In the genomic region with DNA sequence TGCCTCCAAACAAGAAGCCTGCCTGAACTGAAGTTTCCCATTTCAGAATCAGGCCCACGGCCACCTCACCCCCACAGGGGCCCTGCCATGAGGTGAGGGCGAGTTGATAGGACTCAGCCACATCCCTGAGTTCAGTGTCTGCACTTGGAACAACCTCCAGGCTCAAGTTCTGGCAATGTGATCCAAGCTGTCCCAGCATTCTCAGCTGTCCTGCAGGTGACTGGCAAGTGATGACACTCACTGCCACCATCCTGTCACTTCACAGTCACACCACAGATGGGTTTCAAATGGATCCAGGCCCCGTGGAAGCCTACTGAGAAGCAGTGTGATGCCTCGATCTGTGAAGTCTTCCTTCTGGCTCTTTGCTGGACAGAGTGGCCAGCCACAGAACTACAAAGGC, we compare ENCODE assay signal across 23 mouse cellular contexts. TPM values are rescaled to one million over a fixed set of nuclear protein-coding genes. Genes with fewer than 3 reads are reported as not detected.
A peak's percentile ranks its signal among the peaks of the same experiment; 100 is the strongest.
DNase-seq lines count a peak whose midpoint lies in the region; ATAC-seq and TF ChIP-seq lines count a peak whose summit lies in the region.
"Had no signal": no experiment of that assay in that cellular context is flagged by ENCODE, and none has a peak within 500 bp of the region (broad histone marks: within the 10 kb centered on the region; RNA-seq: fewer than 3 reads in every experiment).

No protein-coding gene starts in this region.

- H3K36me3 ChIP-seq in heart, adult 2 months (ENCODE audit: control insufficient read depth, insufficient read depth, low read length): no peaks in the 10 kb centered on the region; the same call in none of the 2 replicates
- no peaks in the 10 kb centered on the region for H3K36me3 ChIP-seq in kidney, adult 2 months (ENCODE audit: control insufficient read depth, insufficient read depth, low read length)
- no peaks in the 10 kb centered on the region for H3K36me3 ChIP-seq in heart, embryonic 16.5 days (ENCODE audit: control insufficient read depth, insufficient read depth)
- no peaks in the 10 kb centered on the region for H3K36me3 ChIP-seq in liver, postnatal 0 days (replicated peaks; ENCODE audit: insufficient read depth, low read length)
- H3K36me3 ChIP-seq in stomach, postnatal 0 days (ENCODE audit: control insufficient read depth, insufficient read depth, low read length): no peaks in the 10 kb centered on the region; the same call in 1 of the 2 replicates
- H3K36me3 ChIP-seq: forebrain, embryonic 10.5 days; hindbrain, embryonic 12.5 days; lung, embryonic 15.5 days; midbrain, embryonic 15.5 days; neural tube, embryonic 13.5 days had no signal

- TF ChIP-seq POLR2A in heart, adult 2 months (IDR thresholded peaks at IDR 0.05; ENCODE audit: insufficient read depth, low read depth, low read length): no peak
- no peak for TF ChIP-seq POLR2A in kidney, adult 2 months (IDR thresholded peaks at IDR 0.05; ENCODE audit: low read depth, low read length)

- H3K79me2 ChIP-seq in heart, adult 2 months (replicated peaks; ENCODE audit: control insufficient read depth, insufficient read depth, low read length): peaks cover 2% of the 10 kb centered on the region; the same call in 1 of the 2 replicates

- H3K4me2 ChIP-seq in heart, embryonic 16.5 days (ENCODE audit: low read depth, low read length): no peak overlapping the region; the same call in 1 of the 2 replicates
- no peak overlapping the region for H3K4me2 ChIP-seq in liver, postnatal 0 days (ENCODE audit: low read depth, low read length)
- H3K4me2 ChIP-seq in stomach, postnatal 0 days (replicated peaks; ENCODE audit: low read depth): no peak overlapping the region
- H3K4me2 ChIP-seq: hindbrain, embryonic 12.5 days; lung, embryonic 15.5 days; midbrain, embryonic 15.5 days; neural tube, embryonic 13.5 days had no signal

- peak; percentile 68; the same call in 1 of the 2 replicates for TF ChIP-seq EP300 in heart, adult 2 months (IDR thresholded peaks at IDR 0.05; ENCODE audit: insufficient read depth, low read depth, low read length)
- TF ChIP-seq EP300 in liver, postnatal 0 days (IDR thresholded peaks at IDR 0.05; ENCODE audit: low read depth): no peak
- TF ChIP-seq EP300 in stomach, postnatal 0 days (optimal IDR thresholded peaks at IDR 0.05): no peak

- H3K27me3 ChIP-seq in heart, adult 2 months (ENCODE audit: control insufficient read depth, insufficient read depth, low read length): no peaks in the 10 kb centered on the region
- H3K27me3 ChIP-seq in kidney, adult 2 months (replicated peaks; ENCODE audit: control insufficient read depth, insufficient read depth, low read length): no peaks in the 10 kb centered on the region
- no peaks in the 10 kb centered on the region for H3K27me3 ChIP-seq in heart, embryonic 16.5 days (ENCODE audit: control insufficient read depth, insufficient read depth, low read length)
- no peaks in the 10 kb centered on the region for H3K27me3 ChIP-seq in liver, postnatal 0 days (ENCODE audit: insufficient read depth, low read length)
- H3K27me3 ChIP-seq in stomach, postnatal 0 days (ENCODE audit: control insufficient read depth, insufficient read depth, low read length): no peaks in the 10 kb centered on the region
- H3K27me3 ChIP-seq: lung, embryonic 15.5 days had no signal

- intact Hi-C loops in heart, adult 2 months (cut with DNase I): no loop called here
- intact Hi-C loops in heart, postnatal 14 days (cut with DNase I): no loop called here

- H3K9me3 ChIP-seq in heart, embryonic 16.5 days (replicated peaks; ENCODE audit: control insufficient read depth, low read length): no peaks in the 10 kb centered on the region
- no peaks in the 10 kb centered on the region for H3K9me3 ChIP-seq in liver, postnatal 0 days (ENCODE audit: low read length)
- no peaks in the 10 kb centered on the region for H3K9me3 ChIP-seq in stomach, postnatal 0 days (ENCODE audit: control insufficient read depth, low read length)
- H3K9me3 ChIP-seq: forebrain, embryonic 10.5 days; hindbrain, embryonic 12.5 days; lung, embryonic 15.5 days; midbrain, embryonic 15.5 days; neural tube, embryonic 13.5 days had no signal

- ATAC-seq in heart, embryonic 16.5 days (replicated peaks; ENCODE audit: extremely low read depth, insufficient read depth, low FRiP score): no peak
- ATAC-seq in liver, postnatal 0 days: no peak
- no peak for ATAC-seq in stomach, postnatal 0 days (ENCODE audit: low FRiP score, low TSS enrichment)
- ATAC-seq: midbrain, embryonic 15.5 days had no signal

- peaks cover 31% of the 10 kb centered on the region for H3K4me1 ChIP-seq in heart, adult 2 months (ENCODE audit: control insufficient read depth, insufficient read depth, low read length)
- H3K4me1 ChIP-seq in kidney, adult 2 months (ENCODE audit: control insufficient read depth, insufficient read depth, low read length): peaks cover 80% of the 10 kb centered on the region
- H3K4me1 ChIP-seq in heart, embryonic 16.5 days (ENCODE audit: control insufficient read depth, insufficient read depth, low read length): peaks cover 76% of the 10 kb centered on the region
- H3K4me1 ChIP-seq in liver, postnatal 0 days (ENCODE audit: insufficient read depth): peaks cover 63% of the 10 kb centered on the region
- peaks cover 18% of the 10 kb centered on the region; the same call in 1 of the 2 replicates for H3K4me1 ChIP-seq in stomach, postnatal 0 days (replicated peaks; ENCODE audit: control insufficient read depth, insufficient read depth)

- no peak overlapping the region for H3K4me3 ChIP-seq in heart, adult 2 months
- no peak overlapping the region for H3K4me3 ChIP-seq in kidney, adult 2 months (ENCODE audit: insufficient read depth, low read depth, low read length)
- H3K4me3 ChIP-seq in heart, embryonic 16.5 days (ENCODE audit: low read length): no peak overlapping the region
- no peak overlapping the region for H3K4me3 ChIP-seq in liver, postnatal 0 days (ENCODE audit: low read depth, low read length)
- no peak overlapping the region for H3K4me3 ChIP-seq in stomach, postnatal 0 days (ENCODE audit: low read depth, low read length)
- H3K4me3 ChIP-seq: forebrain, embryonic 10.5 days; hindbrain, embryonic 12.5 days; lung, embryonic 15.5 days; midbrain, embryonic 15.5 days; neural tube, embryonic 13.5 days had no signal

- H3K9ac ChIP-seq in heart, adult 2 months (ENCODE audit: low read depth, low read length): no peak overlapping the region
- H3K9ac ChIP-seq in heart, embryonic 16.5 days (ENCODE audit: low read length): no peak overlapping the region; the same call in 1 of the 2 replicates
- H3K9ac ChIP-seq in liver, postnatal 0 days (replicated peaks): no peak overlapping the region
- no peak overlapping the region for H3K9ac ChIP-seq in stomach, postnatal 0 days (ENCODE audit: low read length)
- H3K9ac ChIP-seq: hindbrain, embryonic 12.5 days; liver, embryonic 14.5 days; lung, embryonic 15.5 days; midbrain, embryonic 15.5 days; neural tube, embryonic 13.5 days had no signal

- peak overlapping the region; percentile 29; the same call in 1 of the 2 replicates for H3K27ac ChIP-seq in heart, adult 2 months
- peak overlapping the region; percentile 75; the same call in 1 of the 2 replicates for H3K27ac ChIP-seq in kidney, adult 2 months (ENCODE audit: insufficient read depth, low read depth, low read length)
- H3K27ac ChIP-seq in heart, embryonic 16.5 days (ENCODE audit: low read length): peak overlapping the region; percentile 25
- peak overlapping the region; percentile 49 for H3K27ac ChIP-seq in liver, postnatal 0 days (ENCODE audit: low read depth)
- no peak overlapping the region for H3K27ac ChIP-seq in stomach, postnatal 0 days (replicated peaks)
- H3K27ac ChIP-seq: forebrain, embryonic 10.5 days; hindbrain, embryonic 12.5 days; kidney, postnatal 0 days; liver, embryonic 14.5 days; lung, embryonic 15.5 days; midbrain, embryonic 15.5 days; neural tube, embryonic 13.5 days had no signal

- 60% methylated on average over 4 of the region's 4 CpGs for WGBS in heart, adult 2 months
- WGBS in kidney, adult 2 months: 57% methylated on average over 4 of the region's 4 CpGs
- 33% methylated on average over 4 of the region's 4 CpGs for whole genome bisulfite sequencing in heart, embryonic 16.5 days
- 56% methylated on average over 4 of the region's 4 CpGs for WGBS in liver, postnatal 0 days (ENCODE audit: insufficient replicate concordance)
- 60% methylated on average over 4 of the region's 4 CpGs for WGBS in stomach, postnatal 0 days

- DNase-seq in heart, adult 2 months: peak in 1 of 2 experiments; percentile 31
- no peak for DNase-seq in heart, postnatal 14 days
- DNase-seq in kidney, adult 2 months: no peak
- no peak for DNase-seq in kidney, adult 9 months
- no peak for DNase-seq in liver, postnatal 0 days
- no peak for DNase-seq in stomach, postnatal 0 days (ENCODE audit: low spot score)
- DNase-seq: cerebellum, adult 11 months; cerebellum, adult 9-11 months; kidney, adult 11 months; layer of hippocampus, adult 9-11 months; left cerebral cortex, postnatal 4 days; lung, postnatal 36 days; retina, postnatal 1 day; right cerebral cortex, postnatal 4 days; thymus, postnatal 25 days had no signal

- no peak for TF ChIP-seq CTCF in heart, adult 2 months (IDR thresholded peaks at IDR 0.05)
- no peak for TF ChIP-seq CTCF in kidney, adult 2 months (conservative IDR thresholded peaks at IDR 0.05; ENCODE audit: insufficient read depth, insufficient read length, low read depth, low read length)
- TF ChIP-seq CTCF in liver, postnatal 0 days (IDR thresholded peaks at IDR 0.05; ENCODE audit: low read depth): no peak
- no peak for TF ChIP-seq CTCF in stomach, postnatal 0 days (IDR thresholded peaks at IDR 0.05; ENCODE audit: low read depth)

RNA-seq across cellular contexts. Expression of gene Shb, which starts 16.4 kb away (rescaled TPM):
- 10 to 100 TPM; 27.2 to 43.0 TPM for total RNA-seq in heart, adult 2 months (2021)
- polyA plus RNA-seq in heart, adult 2 months (2012; rRNA removed): 19.2 and 19.4 TPM in 2 replicates
- total RNA-seq in heart, postnatal 14 days (2021): 10 to 100 TPM; 29.7 to 46.1 TPM
- polyA plus RNA-seq in kidney, adult 2 months (2012; rRNA removed): 57.1 and 59.4 TPM in 2 replicates
- polyA plus RNA-seq in heart, embryonic 16.5 days (2015; fragmentation: Nextera tagmentation; extraction: Ambion mirVana): 7.6 and 9.2 TPM in 2 replicates
- polyA plus RNA-seq in liver, postnatal 0 days (2015; fragmentation: Nextera tagmentation; extraction: Ambion mirVana): 2.5 and 3.2 TPM in 2 replicates
- polyA plus RNA-seq in stomach, postnatal 0 days (2015; fragmentation: Nextera tagmentation; extraction: Ambion mirVana): 5.5 and 6.9 TPM in 2 replicates
